Mouse (Mus musculus) ovary, postnatal 10 days (tissue): Measurements from ENCODE around the gene Simc1.
"Not testable (repeated sequence)": the region's sequence is repeated elsewhere in the genome, so short reads cannot be mapped to it uniquely, and the experiment has no call there.

ENCODE experiments used
- DNase-seq: peaks from one replicate; pipeline ENCODE4 v3.0.0; 2022; ENCODE audit warnings: low spot score

Simc1 gene

DNA sequence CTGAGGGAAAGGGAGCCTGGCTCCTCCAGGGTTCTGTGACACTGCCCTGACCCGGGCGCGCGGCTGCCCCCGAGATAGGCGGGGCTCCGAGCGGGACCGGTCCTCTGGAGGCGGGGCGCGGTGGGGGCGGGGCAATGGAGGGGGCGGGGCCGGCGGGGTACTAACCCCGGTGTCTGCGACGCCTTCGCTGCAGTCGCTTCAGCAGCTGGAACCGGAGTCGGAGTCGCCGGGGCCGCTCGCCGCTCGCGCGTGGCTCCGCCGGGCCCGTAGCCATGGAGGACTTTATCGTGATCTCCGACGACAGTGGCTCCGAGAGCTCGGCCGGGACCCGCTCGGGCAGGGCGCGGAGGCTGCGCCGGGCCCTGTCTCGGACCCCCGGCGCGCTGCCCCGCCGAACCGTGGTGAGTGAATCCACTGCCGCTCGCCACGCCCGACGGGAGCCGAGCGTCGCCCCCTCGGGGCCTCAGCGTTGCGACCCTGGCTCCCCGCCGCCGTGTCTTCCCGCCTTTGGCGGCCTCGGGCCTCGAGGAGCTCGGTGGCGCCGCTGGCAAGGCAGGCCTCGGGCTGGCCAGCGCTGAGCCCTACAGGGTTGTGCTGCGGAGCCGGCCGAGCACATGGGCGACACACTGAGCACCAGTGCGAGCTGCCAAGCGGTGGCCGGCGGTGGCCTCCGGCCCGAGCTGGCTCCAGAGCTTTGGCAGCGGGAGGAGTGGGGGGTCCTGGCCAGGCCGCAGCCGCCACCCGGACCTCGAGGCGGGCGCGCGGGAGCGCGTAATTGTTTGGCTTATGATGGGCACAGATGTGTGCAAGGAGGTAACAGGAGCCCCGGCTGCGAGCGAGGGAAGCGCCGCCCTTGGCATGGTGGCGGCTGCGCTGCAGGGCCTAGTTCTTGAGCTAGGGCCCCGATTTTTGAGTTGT lies at the start of gene Simc1:
TSS of gene Simc1 (plus strand) at position 176 of the 918 bp plus-strand sequence.
- peak; percentile 53 for DNase-seq

DNA sequence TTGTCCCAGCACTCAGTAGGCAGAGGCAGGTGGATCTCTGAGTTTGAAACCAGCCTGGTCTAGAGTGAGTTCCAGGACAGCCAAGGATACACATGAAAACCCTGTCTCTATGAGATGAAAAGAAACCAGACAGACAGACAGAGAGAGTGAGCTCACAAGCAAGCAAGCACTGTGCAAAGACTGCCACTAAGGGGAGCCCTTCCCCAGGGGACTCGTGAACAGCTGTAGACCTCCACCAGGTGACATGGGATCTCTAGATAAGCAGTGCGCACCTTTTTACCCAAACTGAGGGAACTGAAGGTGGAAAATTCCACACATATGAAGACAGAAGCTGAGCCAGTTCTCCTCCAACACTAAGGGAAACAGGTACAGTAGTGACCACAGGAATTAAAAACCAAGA lies 46.5 kb upstream of the Simc1 start:
- DNase-seq, result no peak

DNA sequence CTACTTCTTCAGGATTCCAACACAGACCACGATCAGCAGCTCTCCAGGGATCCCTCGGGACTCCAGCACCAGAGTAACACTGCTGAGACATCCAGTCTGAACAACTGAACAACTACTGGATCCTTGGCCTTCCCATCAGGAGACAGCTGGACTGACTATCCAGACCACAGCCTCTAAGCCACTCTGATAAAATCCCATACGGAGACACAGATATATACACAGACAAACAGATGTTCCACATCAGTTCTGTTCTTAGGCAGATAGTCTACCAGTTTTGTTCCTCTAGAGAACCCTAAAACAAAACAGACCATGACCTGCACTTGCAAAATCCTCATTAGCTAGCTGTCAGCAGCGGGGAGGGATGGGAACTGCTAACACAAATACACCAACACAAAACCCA lies 44.3 kb upstream of the Simc1 start:
- DNase-seq, result no peak

DNA sequence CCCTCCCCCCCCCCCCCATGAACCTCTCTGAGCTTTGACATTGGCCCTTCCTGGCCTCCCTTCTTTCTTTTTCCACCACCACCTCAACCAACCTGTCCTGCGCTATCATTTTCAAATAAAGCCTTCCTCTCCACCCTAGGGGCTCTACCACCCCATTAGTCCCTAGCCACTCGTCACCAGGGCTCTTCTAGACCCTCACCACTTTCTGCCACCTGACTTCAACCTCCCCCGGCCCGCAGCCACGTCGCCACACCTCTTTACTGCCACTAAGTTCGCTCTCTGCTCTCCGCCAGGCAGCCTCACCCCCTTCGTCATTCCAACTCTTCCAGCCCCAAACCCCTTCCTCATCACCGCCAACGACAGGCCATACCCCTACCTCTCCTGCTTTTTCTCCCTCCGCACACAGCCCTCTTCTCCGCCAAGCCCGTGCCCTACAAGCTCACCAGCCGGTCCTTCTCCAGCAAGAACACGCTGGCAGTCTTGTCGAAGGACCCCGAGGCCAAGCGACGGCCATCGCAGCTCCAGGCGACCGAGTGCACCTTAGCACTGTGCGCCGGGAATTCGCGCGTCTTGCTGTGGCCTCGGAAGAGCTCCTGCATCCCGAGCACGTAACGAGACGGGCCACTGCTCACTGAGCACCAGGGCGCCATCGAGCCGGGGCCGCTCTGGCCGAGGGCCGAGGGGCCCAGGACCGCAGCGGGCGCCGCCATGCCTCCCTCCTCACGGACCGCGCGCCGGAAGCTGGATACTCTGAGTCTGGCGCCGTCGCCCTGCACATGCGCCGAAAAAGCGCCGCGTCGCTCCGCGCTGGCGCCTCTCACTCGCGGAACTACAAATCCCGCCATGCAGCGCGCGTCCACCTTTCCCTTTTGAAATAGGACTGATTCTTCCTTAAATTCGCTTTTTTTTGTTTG lies 35.2 kb upstream of the Simc1 start, which contains the start of gene Thoc3:
TSS of gene Thoc3 (minus strand) at position 752 of the 914 bp plus-strand sequence.
- peak; percentile 60 for DNase-seq

DNA sequence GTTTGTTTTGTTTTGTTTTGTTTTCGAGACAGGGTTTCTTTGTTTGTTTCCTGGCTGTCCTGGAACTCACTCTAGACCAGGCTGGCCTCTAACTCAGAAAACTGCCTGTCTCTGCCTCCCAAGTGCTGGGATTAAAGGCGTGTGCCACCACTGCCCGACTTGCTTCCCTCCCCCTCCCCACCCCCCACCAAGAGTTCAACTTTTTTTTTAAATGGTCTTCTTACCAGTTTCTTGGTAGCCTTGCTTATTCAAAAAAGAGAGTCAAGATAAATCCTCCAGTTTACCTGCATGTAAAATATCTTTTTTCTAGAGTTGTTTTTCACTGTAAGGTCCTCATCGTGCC lies 34.6 kb upstream of the Simc1 start:
- DNase-seq, result no peak

DNA sequence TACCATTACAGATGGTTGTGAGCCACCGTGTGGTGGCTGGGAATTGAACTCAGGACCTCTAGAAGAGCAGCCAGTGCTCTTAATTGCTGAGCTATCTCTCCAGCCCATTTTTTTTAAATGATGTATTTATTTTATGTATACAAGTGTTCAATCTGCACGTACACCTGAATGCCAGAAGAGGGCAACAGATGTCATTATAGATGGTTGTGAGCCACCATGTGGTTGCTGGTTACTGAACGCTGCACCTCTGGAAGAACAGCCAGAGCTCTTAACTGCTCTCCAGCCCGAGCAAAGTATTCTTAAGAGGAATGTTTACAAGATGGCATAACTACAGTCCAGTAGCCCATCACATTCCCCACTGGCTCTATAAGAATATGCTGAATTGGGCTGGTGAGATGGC lies 31.6 kb upstream of the Simc1 start:
- no peak for DNase-seq

DNA sequence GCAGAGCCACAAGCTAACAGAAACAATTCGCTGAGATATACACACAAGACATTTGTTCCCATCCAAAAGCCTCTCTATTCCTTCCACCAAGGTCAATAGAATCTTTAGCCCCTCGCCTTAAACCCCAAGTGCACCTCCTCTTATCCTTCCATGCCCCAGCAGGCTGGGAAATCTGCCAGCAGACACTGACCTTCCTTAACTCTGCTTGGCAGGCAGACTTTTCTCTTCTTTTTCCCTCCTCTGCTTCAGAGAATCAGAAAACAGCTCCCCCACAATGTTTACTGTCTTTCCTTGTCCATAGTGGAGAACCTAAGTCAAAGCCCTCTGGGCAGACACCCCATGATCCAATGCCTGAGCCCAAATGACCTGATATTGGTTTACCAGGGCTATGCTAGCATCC lies 28.6 kb upstream of the Simc1 start:
- no peak for DNase-seq

DNA sequence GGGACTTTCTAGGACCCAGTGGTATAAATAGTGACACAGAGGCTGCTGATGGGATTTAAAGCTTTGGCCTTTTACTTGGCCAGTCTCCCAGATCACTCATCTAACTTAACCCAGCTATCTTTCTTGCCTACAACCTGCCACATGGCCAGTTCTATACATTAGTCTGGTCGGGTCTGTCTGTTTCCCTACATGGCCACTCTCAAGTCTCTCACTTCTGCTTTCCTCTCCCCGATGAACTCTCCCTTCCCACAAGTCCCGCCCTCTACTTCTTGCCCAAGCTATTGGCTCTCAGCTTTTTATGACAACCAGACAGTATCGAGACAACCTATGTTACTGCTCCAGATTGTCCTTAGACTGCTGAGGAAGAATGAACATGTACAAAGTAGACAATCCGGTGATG lies 27.9 kb upstream of the Simc1 start:
- DNase-seq, result no peak

DNA sequence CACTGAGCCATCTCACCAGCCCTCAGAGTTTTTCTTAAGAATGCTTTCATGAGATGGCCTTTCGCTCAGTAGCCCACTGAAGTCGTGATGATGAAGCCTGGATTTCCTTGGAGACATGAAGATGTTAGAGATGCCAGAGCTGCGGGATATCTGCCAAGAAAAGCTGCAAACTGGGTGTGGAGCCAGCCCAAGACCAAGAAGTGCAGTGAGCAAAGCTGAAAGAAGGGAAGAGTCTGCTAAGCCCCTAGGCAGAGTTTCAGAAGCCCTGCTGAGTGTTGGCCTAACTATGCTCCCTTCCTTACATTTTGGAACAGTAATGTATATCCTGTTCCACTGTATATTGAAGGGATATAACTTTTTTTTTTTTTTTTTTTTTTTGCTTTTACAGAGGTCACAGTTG lies 24.3 kb upstream of the Simc1 start:
- no peak for DNase-seq

DNA sequence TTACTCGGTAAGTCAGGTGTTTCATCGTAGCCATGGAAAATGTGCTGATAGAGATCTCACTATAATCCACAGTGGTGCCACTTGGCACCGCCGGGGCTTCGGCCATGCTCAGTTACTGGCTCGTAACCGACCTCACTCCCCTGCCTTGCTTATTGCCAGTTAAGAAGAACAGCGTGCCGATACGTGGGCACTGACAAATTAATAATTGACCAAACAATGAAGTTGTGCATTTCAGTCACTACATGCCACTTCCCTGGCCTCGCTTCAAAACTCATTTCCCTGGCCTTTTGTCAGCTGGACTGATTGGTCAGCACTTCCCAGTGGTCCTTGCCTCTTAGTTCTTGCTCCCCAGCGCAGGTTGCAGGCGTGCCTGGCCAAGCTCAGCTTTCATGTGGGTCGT lies 22.1 kb upstream of the Simc1 start:
- DNase-seq, result no peak

DNA sequence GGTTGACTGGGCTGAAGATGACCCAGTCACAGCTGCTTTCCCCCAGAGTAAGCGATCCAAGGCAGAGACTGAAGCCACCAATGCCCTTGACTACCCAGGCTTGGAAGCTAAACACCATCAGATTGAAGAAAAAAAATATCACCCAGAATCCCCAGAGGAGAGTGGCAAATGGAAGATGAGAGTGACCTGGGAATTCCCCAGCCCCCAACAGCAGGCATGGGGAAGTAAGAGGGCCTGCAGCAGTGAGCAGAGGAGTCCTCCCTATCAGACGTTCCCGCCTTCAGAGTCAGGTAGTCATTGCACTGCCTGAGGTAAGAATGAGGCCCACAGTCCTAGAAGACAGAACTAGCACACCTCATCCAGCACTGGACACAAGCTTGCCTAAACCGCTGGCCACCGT lies 13.2 kb upstream of the Simc1 start:
- DNase-seq, result no peak

DNA sequence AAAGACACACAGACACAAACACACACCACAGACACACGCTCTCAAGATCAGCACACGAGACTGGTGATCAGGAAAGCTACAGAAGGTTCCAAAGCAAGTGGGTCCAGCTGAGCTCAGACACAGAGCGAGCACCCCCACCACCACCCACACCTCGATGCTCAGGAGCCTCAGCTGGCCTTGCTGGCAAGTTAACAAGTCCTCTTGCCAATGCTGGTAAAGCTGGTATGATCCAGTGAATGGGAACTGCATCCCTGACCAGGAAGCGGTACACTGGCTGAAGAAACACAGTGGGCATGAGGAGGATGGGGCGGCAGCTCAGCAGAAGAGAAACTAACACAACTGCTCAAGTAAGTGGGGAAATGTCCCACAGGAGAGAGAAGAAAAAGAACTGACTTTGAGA lies 12.2 kb upstream of the Simc1 start:
- DNase-seq, result no peak

DNA sequence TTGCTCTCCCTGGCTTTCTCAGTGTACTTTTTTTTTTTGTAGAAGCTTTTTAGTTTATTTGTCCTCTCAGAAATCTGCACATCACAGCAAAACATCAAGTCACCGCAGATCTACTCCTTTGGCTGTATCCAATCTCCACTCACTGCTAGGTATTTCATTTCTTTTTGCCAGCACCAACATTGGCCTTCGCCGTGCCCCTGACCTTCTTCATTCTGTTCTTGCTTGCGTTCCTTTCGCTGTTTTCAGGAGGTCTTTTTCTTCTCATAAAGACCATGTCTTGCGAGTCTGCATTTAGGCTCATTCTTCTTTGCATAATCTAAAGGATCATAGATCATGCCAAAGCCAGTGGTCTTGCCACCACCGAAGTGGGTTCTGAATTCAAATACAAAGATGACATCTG lies 4.0 kb upstream of the Simc1 start:
- DNase-seq, result not testable (repeated sequence)

DNA sequence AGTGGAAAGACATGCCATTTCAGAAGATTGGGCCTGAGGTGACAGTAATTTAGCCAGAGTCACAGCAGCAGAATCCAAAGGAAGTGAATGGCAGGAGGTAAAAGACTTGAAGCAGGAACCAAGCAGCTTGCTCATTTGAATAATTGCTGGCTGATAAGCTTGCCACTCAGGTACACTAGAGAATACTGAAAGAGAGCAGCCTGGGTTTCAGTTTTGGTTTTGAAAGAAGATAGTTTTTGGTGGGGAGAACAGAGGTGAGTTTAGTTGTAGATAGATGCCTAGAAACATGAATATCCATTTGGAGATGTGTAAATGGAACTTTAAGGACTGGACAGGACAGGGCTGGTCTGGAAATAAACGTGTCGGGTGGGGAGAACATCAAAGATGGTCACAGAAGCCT lies 2.2 kb upstream of the Simc1 start:
- no peak for DNase-seq

DNA sequence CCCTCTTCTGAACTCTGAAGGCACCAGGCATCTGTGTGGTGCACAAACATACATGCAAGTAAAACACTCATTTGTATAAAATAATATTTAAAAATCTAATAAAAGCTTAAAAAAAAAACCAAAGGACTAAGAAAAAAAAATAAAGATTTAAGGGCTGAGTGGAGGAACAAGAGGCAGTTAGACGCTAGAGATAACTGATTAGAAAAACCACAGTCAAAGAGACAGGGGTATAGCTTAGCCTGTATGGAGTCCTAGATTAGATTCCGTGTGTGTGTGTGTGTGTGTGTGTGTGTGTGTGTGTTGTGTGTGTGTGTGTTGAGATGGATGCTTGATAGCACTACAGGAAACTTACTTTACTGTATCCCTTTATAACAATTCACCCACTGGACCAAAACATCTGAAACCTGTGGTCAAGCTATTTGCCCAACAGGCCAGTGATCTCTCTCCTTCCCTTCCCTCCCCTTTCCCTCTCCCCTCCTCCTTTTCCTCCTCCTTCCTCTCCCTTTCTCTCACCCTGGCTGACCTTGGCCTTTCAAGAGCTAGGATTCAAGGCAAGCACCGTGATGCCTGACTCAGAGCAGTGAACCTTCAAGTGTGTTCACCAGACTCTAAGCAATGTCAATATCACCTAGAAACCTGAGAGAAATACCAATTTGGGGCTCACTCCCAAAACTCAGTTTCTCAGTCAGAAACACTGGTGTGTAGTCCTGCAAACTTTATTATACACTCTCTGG lies 1.5 kb upstream of the Simc1 start:
- DNase-seq, result no peak

DNA sequence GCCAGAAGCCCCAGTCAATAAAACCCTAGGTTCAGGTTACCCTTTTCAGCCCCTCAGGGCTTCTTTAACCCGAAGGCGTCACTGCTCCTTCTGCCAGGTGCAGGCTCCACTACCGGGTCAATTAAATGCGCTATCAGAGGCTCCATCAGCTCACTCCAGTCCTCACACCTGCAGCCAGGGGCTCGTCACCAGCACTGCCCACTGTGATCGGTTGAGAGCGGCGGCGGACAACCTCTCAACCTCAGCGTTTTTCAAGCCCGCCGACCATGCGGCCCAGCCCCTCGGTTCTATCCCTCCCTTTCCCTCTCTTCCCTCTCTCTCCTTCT lies 338 bp upstream of the Simc1 start:
- no peak for DNase-seq

DNA sequence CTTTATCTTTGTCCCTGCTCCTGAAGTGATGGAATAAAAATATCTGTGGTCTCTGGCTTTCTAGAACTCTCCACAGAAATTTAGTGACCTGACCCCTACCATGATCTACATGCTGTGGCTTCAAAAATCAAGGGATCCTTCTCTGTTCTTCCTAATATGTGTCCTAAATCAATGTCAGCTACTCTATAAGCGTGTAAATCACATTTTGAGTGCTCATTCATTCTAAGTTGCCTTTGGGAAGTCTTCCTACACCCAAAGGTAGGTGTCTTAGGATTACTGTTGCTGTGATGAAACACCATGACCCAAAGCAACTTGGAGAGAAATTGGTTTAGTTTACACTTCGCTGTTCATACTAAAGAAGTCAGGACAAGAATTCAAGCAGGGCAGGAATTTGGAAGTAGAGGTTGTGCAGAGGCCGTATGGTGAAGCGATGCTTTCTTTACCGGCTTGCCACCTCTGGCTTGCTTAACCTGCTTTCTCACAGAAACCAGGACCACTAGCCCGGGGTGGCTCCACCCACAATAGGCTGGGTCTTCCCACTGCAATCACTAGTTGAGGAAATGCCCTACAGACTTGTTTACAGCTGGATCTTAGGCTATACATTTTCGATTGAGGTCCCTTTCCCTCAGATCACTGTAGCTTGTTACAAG lies 1.2 kb downstream of the Simc1 start:
- DNase-seq, result no peak

DNA sequence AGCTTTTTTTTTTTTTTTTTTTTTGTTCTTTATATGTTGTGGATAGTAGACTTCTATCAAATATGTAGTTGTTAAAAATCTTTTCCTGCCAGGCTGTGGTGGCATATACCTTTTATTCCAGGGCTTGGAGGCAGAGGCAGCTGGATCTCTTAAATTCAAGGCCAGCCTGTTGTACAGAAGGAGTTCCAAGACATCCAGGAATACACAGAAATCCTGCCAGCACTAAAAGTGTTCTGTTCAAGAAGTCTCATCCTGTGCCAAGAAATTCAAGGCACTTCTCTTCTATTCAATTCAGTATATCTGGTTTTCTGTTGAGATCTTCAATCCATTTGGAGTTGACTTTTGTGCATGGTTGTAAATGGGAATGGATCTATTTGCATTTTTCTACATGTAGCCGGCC lies 2.3 kb downstream of the Simc1 start:
- no peak for DNase-seq

DNA sequence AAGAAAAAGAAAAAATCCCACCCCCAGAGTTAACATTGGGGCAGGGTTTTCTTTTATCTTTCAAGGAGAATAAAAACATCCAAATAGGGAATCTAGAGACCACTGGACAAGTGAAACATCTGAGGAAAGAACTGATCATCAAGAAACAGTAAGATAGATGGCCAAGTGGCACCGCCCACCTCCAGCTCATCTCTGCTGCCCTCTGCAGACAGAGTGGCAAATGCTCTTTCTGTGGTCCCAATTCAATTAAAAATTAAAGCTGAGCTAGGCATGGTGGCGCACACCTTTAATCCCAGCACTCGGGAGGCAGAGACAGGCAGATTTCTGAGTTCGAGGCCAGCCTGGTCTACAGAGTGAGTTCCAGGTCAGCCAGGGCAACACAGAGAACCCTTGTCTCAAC lies 16.6 kb downstream of the Simc1 start:
- DNase-seq, result no peak

DNA sequence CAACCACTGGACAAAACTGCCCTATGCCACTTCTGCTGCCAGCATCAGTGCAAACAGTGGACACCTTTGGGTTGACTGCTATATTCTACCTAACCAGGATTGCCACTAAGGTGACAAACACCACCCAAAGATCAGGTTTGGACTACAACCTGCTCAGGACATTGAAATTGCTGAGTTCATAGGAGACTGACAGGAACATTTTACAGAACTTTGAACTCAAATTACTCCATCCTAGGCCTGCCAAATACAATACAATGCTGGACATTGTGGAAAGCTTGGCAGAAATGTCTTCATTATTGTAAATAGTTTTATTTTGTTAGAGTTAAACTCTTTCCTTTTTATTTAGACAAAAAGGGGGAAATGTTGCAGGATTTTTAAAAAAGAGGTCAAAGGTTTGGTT lies 17.6 kb downstream of the Simc1 start:
- no peak for DNase-seq

DNA sequence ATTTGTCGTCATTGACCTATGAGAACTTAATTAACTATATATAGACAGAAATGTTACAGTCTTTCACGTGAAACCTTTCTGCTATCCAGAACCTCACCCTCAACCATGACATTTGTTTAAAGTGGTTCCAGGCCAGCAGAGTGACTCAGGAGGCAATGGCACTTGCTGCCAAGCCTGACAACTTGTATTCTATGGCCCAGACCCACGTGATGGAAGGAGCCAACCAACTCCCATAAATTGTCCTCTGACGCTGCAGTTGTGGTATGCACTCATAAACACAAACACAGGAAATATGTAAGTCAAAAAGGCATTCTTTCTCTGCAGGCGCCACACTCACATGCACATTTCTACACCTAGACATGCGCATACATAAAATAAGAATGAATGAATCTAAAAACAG lies 23.6 kb downstream of the Simc1 start:
- DNase-seq, result no peak

DNA sequence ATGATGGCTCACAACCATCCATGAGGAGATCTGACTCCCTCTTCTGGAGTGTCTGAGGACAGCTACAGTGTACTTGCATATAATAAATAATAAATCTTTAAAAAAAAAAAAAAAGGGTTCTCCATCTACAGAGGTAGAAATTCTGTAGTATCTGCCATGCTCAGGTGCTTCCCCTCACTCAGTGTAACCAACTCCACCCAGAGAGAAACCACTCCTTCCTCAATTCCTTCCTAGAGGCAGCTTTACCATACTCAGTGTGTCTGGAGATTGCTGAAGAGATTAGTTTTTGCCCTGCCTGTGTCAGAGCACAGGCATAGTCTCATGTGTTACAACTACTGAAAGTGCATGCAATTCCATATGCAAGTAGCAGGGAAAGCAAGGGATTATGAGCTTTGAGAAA lies 28.6 kb downstream of the Simc1 start:
- no peak for DNase-seq
